Mouse (Mus musculus) forebrain, embryonic 10.5 days (tissue): Measurements from ENCODE around the gene Ppfia2. TPM values are rescaled to one million over a fixed set of nuclear protein-coding genes. Genes with fewer than 3 reads are reported as not detected.

Experiments
- DNase-seq: peaks from one replicate; pipeline ENCODE4 v3.0.0-alpha.2; 2017; ENCODE audit warnings: low spot score; ENCODE audit errors: extremely low spot score
- H3K27ac ChIP-seq: fragments of 300-500 bp; sonication (generic); 2 replicates; pipeline ENCODE4 v1.5.1; 2016; ENCODE audit warnings: mild to moderate bottlenecking
- H3K27me3 ChIP-seq: fragments of 300-500 bp; sonication (generic); 2 replicates; pipeline ENCODE4 v1.6.1; 2016; ENCODE audit warnings: mild to moderate bottlenecking; ENCODE audit not compliant: poor library complexity, severe bottlenecking
- H3K36me3 ChIP-seq: fragments of 300-500 bp; sonication (generic); replicated peaks from 2 replicates; pipeline ENCODE4 v1.6.1; 2016; ENCODE audit warnings: mild to moderate bottlenecking, moderate library complexity
- H3K4me1 ChIP-seq: fragments of 300-500 bp; sonication (generic); 2 replicates; pipeline ENCODE4 v1.6.1; 2016
- H3K4me3 ChIP-seq: fragments of 300-500 bp; sonication (generic); 2 replicates; pipeline ENCODE4 v1.5.1; 2016; ENCODE audit warnings: mild to moderate bottlenecking, moderate library complexity
- H3K9me3 ChIP-seq: fragments of 300-500 bp; sonication (generic); 2 replicates; pipeline ENCODE4 v1.6.1; 2016; ENCODE audit warnings: mild to moderate bottlenecking, moderate library complexity
- WGBS: fragments of 180-500 bp; shearing (Covaris S2); methylation state at CpG from one replicate; pipeline ENCODE4 v1.1.7; 2016; 5-methylcytosine and 5-hydroxymethylcytosine counted together
- polyA plus RNA-seq: library from polyadenylated mRNA; unstranded; fragments of >200 nt; fragmentation: Nextera tagmentation; extraction: Ambion mirVana; gene quantifications from 2 replicates; pipeline ENCODE4 v1.2.1, GENCODE M21; 2016

Ppfia2 gene
- polyA plus RNA-seq, 1 experiment from 2014 or later, result 0.47 TPM

DNA sequence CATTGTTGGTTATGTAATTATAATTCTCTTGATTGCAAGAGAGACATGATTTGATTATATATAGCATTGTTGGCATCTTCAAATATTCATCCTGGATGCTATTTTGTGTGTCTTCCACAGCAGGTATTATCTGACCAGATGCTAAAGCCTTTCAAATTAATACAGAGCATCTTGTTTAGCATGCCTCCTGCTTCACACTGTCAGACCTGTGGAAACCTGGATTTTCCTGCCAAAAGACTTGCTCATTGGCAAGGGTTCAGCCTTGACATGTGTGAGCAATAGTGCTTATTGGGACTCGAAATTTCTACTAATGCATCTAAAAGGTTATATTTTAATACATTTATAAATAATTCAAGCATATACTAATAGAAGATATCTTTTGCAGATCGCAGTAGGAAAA is 262.1 kb downstream of the Ppfia2 start:
- DNase-seq, result no peak
- WGBS, result 80% methylated on average over 2 of the region's 2 CpGs
- Histone ChIP-seq H3K4me3 (no peak overlapping the region), H3K27me3 (no peaks in the 10 kb centered on the region), H3K27ac (no peak overlapping the region), H3K4me1 (peaks cover 7% of the 10 kb centered on the region), H3K9me3 (no peaks in the 10 kb centered on the region), H3K36me3 (no peaks in the 10 kb centered on the region)

DNA sequence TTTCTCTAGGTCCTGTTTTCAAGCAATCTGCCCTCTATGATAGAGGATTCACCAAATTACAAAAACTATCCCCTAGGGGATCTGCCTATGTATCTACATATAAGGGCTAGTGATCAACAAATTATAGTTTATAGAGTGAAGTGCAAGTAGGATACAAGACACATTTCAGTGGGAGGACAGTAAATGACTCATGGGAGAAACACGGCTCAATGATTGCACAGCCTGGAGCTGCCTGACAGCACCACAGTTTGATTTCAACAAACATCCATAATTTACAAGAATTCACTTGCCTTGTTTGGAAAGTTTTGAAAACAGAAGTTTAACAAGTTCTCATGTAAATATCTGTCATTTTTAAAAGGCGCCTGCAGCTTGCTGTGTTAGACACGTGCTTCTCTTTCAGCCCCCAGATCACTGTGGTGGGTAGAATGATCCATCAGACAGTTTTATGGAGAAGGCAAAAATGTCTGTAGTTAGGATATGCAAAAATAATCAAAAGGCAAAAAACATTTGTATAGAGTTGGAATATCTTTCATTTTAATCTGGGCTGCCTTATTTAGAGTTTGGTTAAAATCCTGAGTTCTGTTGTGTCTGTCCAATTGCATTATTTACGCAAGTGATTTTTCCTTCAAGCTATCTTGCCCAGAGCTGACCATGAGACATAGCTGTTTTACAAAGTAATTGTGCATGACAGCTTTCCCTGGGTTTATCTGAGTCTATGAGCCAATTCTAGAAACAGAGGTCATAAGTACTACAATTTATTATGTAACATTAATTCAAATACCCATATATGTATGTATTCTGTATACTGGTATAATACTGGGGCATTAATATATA is 266.3 kb downstream of the Ppfia2 start:
- no peak for DNase-seq
- no peaks in the 10 kb centered on the region for H3K36me3 ChIP-seq
- peaks cover 7% of the 10 kb centered on the region for H3K4me1 ChIP-seq
- no peaks in the 10 kb centered on the region for H3K9me3 ChIP-seq
- WGBS, result 78% methylated on average over 4 of the region's 4 CpGs
- H3K27ac ChIP-seq, result no peak overlapping the region
- H3K27me3 ChIP-seq, result no peaks in the 10 kb centered on the region
- H3K4me3 ChIP-seq, result no peak overlapping the region

DNA sequence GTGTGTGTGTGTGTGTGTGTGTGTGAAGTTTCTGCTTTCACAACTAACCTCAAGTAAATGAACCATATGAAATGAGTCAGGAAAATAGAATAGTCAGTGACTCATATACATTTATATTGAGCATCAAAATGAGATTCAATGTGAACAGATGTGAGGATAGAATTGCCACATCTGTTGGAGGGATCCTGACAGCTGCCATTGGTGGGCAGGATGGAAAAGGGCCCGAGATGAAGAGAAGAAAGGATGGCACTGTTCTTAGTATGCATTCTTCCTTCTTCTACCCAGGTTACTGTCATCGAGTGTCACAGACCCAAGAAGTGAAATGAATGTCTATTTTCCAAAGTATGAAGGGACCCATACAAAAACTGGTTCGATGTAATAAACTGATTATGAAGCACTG is 268.1 kb downstream of the Ppfia2 start:
- no peaks in the 10 kb centered on the region for H3K36me3 ChIP-seq
- no peaks in the 10 kb centered on the region for H3K27me3 ChIP-seq
- H3K27ac ChIP-seq, result no peak overlapping the region
- no peak overlapping the region for H3K4me3 ChIP-seq
- 81% methylated on average over 3 of the region's 3 CpGs for WGBS
- peaks cover 7% of the 10 kb centered on the region for H3K4me1 ChIP-seq
- DNase-seq, result no peak
- no peaks in the 10 kb centered on the region for H3K9me3 ChIP-seq

DNA sequence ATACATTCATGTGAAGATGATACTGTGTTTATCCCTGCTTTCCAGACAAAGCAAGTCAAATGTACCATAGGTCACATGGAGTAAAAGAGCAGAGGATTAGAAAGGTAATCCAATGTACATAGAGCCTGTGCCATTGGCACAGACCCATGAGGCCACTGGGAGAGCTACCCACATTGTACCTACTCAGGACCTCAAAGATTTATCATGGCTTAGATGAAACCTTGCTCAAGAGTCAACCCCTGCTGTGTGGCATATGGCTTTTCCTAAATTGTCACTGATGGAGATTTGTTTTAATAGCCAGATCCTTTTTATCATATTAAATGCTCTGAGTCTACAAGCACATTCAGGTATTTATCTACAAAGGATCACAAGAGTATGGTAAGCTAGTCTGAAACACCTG is 274.8 kb downstream of the Ppfia2 start:
- Histone ChIP-seq H3K27me3 (no peaks in the 10 kb centered on the region), H3K4me3 (no peak overlapping the region), H3K4me1 (no peaks in the 10 kb centered on the region), H3K9me3 (no peaks in the 10 kb centered on the region), H3K36me3 (no peaks in the 10 kb centered on the region), H3K27ac (no peak overlapping the region)
- no peak for DNase-seq

DNA sequence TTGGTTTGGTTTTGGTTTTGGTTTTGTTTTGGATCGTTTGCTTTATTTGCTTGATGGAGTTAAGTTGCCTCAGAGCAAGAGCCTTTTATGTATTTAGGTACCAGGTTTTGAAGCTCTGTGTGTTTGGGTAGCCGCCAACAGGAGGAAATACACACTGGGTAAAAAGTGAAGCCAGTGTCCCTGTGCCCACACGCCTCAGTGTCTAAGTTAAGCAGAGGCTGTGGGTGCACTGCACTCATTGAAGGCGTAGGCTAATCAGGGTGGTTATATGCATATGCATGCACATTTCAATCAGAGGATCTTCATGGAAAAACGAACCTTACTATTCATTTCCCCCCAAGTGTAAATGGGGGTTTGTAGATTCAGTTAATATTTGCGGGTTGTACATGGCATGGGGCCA is 290.9 kb downstream of the Ppfia2 start:
- Histone ChIP-seq H3K4me3 (no peak overlapping the region), H3K9me3 (no peaks in the 10 kb centered on the region), H3K4me1 (no peaks in the 10 kb centered on the region), H3K36me3 (no peaks in the 10 kb centered on the region), H3K27ac (no peak overlapping the region), H3K27me3 (no peaks in the 10 kb centered on the region)
- DNase-seq, result no peak
- WGBS, result 90% methylated on average over 6 of the region's 6 CpGs

DNA sequence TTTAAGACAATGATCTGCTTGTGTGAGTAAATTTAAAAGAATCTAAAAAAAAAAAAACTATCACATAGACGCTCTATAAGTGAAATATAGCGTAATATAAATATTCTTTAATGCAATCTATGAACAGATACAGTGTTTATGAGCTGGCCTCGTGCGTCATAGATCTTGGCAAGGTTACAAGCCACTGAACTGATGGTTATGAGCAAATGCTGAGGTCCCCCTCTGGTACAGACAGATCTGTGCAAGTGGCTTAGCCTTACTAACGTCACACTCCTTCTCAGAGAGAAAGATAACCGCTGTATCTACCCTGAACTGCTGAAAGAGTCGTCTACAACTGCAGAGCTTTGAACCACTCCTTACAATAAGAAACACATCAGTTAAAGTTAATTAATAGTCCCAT is 293.6 kb downstream of the Ppfia2 start:
- Histone ChIP-seq H3K9me3 (no peaks in the 10 kb centered on the region), H3K36me3 (no peaks in the 10 kb centered on the region), H3K27me3 (no peaks in the 10 kb centered on the region), H3K4me1 (no peaks in the 10 kb centered on the region), H3K27ac (no peak overlapping the region), H3K4me3 (no peak overlapping the region)
- DNase-seq, result no peak
- 91% methylated on average over 7 of the region's 7 CpGs for WGBS

DNA sequence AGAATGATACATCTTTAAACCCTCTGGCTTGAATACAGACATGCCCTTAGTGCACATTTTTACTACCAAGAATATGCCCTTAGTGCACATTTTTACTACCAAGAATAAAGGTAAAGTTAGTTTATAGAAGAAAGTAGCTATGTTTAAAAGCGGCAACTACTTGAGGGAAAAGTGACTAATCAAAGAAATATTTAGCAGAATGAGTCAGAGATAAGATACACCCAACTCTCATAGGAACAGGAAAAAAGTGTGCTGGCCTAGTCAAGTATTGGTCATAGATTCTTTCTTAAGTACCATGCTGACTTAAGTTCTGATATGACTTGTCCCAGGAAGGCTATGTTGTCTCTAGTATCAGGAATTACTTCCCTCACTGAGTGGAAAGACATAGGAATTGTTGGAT is 305.4 kb downstream of the Ppfia2 start:
- no peaks in the 10 kb centered on the region for H3K9me3 ChIP-seq
- 93% methylated on average over 1 of the region's 1 CpGs for WGBS

DNA sequence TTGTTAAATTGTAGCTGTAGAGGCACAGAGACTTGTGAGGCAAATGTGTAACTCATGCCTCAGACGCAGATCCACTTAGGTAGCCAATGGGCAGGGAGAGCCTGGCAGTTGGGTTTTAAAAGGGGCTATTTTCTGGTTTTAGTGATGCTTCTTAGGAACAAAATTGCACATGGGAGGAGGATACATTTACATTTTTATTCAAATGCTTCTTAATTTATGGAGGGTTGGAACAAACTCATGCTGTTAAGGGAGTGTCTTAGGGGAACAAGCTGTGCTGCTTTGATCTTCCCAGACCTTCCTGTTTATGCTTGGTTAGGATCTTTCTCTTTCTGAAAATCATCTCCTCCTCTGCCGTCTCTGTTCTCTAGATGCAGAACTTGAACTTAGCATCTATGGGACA is 345.3 kb downstream of the Ppfia2 start:
- no peaks in the 10 kb centered on the region for H3K36me3 ChIP-seq
- H3K4me1 ChIP-seq, result no peaks in the 10 kb centered on the region
- H3K27ac ChIP-seq, result no peak overlapping the region
- no peak for DNase-seq
- WGBS, result 70% methylated on average over 2 of the region's 2 CpGs
- H3K27me3 ChIP-seq, result no peaks in the 10 kb centered on the region
- H3K9me3 ChIP-seq, result no peaks in the 10 kb centered on the region
- no peak overlapping the region for H3K4me3 ChIP-seq

More for the DNA sequence above, 305.4 kb downstream of the Ppfia2 start:
- H3K4me3 ChIP-seq, result no peak overlapping the region
- H3K36me3 ChIP-seq, result no peaks in the 10 kb centered on the region
- no peak overlapping the region for H3K27ac ChIP-seq
- no peak for DNase-seq
- H3K4me1 ChIP-seq, result no peaks in the 10 kb centered on the region
- no peaks in the 10 kb centered on the region for H3K27me3 ChIP-seq

DNA sequence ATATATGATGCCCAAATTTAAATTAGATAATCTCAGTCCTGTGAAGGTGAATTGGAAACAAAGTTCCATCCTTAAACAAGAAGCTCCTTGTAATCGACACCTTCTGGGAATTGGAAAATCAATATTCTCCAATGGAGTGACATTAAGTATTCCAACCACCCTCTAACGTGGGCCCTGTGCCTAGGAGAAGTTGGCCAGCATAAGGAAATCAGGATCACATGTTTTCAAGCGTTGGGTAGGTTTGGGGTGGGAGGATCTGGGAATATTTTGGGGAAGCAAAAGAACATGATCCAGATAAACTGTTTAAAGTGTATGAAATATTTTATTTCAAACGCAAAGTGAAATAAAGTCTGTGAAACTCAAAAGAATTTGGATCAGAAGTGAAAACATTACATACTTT is 348.2 kb downstream of the Ppfia2 start:
- Histone ChIP-seq H3K36me3 (no peaks in the 10 kb centered on the region), H3K27ac (no peak overlapping the region), H3K4me3 (no peak overlapping the region), H3K9me3 (no peaks in the 10 kb centered on the region), H3K4me1 (no peaks in the 10 kb centered on the region), H3K27me3 (no peaks in the 10 kb centered on the region)
- 92% methylated on average over 4 of the region's 4 CpGs for WGBS
- no peak for DNase-seq

DNA sequence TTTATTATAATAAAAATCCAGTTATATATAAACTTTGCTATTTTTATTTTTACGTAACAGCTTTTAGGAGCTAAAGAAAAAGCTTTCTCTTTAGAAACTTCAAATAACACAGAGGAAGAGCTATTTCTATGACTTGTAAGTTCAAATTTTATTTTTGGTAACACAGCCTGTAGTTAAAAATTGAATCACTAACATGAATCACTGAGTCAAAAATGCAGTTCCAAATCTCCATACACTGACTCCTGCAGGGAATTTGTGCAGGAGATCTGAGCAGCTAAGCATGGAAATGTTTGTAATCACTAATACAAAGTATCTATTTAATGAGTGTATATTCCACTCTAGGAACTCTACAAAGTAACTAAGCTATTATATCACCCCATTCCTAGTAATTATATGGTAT is 354.1 kb downstream of the Ppfia2 start:
- 94% methylated on average over 1 of the region's 1 CpGs for WGBS
- Histone ChIP-seq H3K36me3 (no peaks in the 10 kb centered on the region), H3K27me3 (no peaks in the 10 kb centered on the region), H3K4me3 (no peak overlapping the region), H3K4me1 (no peaks in the 10 kb centered on the region), H3K9me3 (no peaks in the 10 kb centered on the region), H3K27ac (no peak overlapping the region)
- no peak for DNase-seq

DNA sequence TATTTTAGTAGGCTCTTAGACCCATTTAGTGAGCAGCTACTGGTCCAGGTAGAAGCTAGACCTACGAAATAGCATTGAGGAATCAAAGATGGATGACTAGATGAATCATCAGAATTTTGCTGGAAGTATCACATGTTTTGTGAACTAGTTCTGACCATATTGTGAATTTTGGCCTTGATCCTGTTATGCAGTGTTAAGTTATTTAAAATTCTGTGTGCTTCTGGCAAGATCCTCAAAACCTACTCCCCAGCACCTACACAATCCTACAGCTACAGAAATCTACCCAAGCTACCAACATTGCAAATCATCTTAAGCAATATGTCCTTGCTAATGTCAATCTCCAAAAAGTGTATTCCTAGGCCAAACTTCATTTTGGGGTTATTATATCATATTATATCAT is 368.3 kb downstream of the Ppfia2 start:
- H3K4me3 ChIP-seq, result no peak overlapping the region
- 89% methylated on average over 1 of the region's 1 CpGs for WGBS

DNA sequence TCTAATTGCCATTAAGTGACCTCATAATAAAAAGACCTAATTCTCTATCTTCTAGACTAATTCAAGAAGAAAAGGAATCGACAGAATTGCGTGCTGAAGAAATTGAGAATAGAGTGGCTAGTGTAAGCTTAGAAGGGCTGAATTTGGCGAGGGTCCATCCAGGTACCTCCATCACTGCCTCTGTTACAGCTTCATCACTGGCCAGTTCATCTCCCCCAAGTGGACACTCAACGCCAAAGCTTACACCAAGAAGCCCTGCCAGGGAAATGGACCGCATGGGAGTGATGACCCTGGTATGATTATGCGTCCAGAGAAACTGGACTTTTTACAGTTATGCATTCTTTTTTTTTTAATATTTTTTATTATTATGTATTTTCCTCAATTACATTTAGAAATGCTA is 388.0 kb downstream of the Ppfia2 start:
- no peak for DNase-seq
- no peak overlapping the region for H3K27ac ChIP-seq
- H3K4me3 ChIP-seq, result no peak overlapping the region
- H3K27me3 ChIP-seq, result no peaks in the 10 kb centered on the region
- WGBS, result 85% methylated on average over 6 of the region's 6 CpGs
- no peaks in the 10 kb centered on the region for H3K9me3 ChIP-seq
- H3K4me1 ChIP-seq, result no peaks in the 10 kb centered on the region
- H3K36me3 ChIP-seq, result no peaks in the 10 kb centered on the region

More for the DNA sequence above, 368.3 kb downstream of the Ppfia2 start:
- H3K27me3 ChIP-seq, result no peaks in the 10 kb centered on the region
- H3K9me3 ChIP-seq, result no peaks in the 10 kb centered on the region
- no peak for DNase-seq
- H3K4me1 ChIP-seq, result no peaks in the 10 kb centered on the region
- H3K36me3 ChIP-seq, result no peaks in the 10 kb centered on the region
- no peak overlapping the region for H3K27ac ChIP-seq

DNA sequence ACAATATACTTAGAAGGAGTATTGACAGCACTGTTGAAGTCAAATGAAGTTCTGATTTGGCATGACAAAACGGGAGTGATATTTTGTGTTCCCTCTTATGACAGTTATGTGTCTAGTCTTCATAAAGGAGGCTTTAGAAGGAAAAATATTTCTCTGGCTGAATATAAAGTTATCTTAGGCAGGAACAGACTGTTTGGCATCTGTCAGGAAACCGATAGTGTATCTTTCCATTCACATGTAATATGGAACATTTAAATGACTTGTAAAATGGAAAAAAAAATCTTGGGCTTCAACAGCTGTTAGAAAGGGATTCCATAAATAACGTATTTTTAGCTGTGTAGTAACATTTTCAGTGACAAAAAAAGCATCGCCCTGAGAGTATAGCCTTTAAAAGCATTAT is 400.1 kb downstream of the Ppfia2 start:
- Histone ChIP-seq H3K4me1 (no peaks in the 10 kb centered on the region), H3K27me3 (no peaks in the 10 kb centered on the region), H3K9me3 (no peaks in the 10 kb centered on the region), H3K4me3 (no peak overlapping the region), H3K27ac (no peak overlapping the region), H3K36me3 (no peaks in the 10 kb centered on the region)
- no peak for DNase-seq
- WGBS, result 93% methylated on average over 4 of the region's 4 CpGs

DNA sequence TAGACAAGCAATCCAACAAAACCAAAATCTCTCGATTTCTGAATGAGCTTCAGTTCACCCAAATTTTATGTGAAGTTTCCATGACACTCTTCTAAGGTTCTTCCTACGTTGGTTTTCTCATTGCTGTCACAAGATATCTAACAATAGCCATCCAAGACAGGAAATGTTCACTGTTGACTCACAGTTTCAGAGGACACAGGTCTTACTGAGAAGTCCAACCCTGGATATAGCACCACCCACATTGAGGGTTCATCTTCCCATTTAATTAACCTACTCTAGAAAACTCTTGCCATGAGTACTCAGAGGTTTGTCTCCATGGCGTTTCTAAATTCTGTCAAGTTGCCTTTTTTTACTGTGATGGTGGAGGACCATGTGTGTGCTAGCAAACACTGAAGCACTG is 401.7 kb downstream of the Ppfia2 start:
- Histone ChIP-seq H3K4me3 (no peak overlapping the region), H3K4me1 (no peaks in the 10 kb centered on the region)
- 85% methylated on average over 3 of the region's 3 CpGs for WGBS

More for the DNA sequence above, 401.7 kb downstream of the Ppfia2 start:
- DNase-seq, result no peak
- no peaks in the 10 kb centered on the region for H3K27me3 ChIP-seq
- no peak overlapping the region for H3K27ac ChIP-seq
- no peaks in the 10 kb centered on the region for H3K36me3 ChIP-seq
- no peaks in the 10 kb centered on the region for H3K9me3 ChIP-seq
